Mouse (Mus musculus): ENCODE measurements around the gene Reps1. TPM values are rescaled to one million over a fixed set of nuclear protein-coding genes. Genes with fewer than 3 reads are reported as not detected.

Reps1 gene
- polyA plus RNA-seq, 1 experiment = 78.1 TPM

GRCm38 (mm10) chr10:18107471-18107870 lies 51.8 kb downstream of the Reps1 start:
- Histone ChIP-seq H3K27me3 (ENCODE audit: control insufficient read depth, insufficient read depth, low read length, poor library complexity, severe bottlenecking) (no peaks in the 10 kb centered on the region), H3K36me3 (ENCODE audit: control insufficient read depth, insufficient read depth, low read length, poor library complexity, severe bottlenecking) (peaks cover 2% of the 10 kb centered on the region; the same call in 1 of the 2 replicates), H3K9me3 (replicated peaks; ENCODE audit: control insufficient read depth, insufficient read depth, low read length, poor library complexity, severe bottlenecking) (no peaks in the 10 kb centered on the region), H3K27ac (ENCODE audit: insufficient read depth, low read length) (no peak overlapping the region), H3K4me1 (ENCODE audit: control insufficient read depth, insufficient read depth, low read length) (no peaks in the 10 kb centered on the region), H3K9ac (ENCODE audit: low read depth, poor library complexity, severe bottlenecking) (no peak overlapping the region), H3K4me3 (ENCODE audit: low read depth, low read length) (no peak overlapping the region)
- TF ChIP-seq CTCF (IDR thresholded peaks at IDR 0.05; ENCODE audit: low read depth, low read length) = peak; percentile 3
- no peak for TF ChIP-seq POLR2A (IDR thresholded peaks at IDR 0.05; ENCODE audit: insufficient read depth, low read length)
- no peak for TF ChIP-seq EP300 (IDR thresholded peaks at IDR 0.05; ENCODE audit: insufficient read depth, low read depth, low read length)

DNA sequence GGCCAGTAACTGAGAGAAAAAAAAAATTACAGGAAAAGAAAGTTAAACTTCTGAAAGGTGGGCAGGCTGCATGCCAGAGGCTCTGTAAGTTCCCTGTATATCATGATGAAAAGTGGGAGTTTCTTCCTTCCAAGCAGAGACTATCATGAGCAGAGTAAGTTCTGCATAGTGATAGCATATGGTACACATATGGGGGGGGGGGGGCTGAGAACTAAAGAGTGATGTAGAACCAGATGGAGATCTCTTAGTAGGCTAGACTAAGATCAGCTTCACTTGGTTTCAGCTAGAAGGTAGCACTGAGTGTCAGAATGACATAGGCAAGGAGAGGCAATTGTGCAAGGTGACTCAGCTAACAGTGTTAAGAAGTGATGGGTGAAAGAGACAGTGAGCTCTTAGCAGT lies 55.3 kb downstream of the Reps1 start:
- Histone ChIP-seq H3K4me1 (ENCODE audit: control insufficient read depth, insufficient read depth, low read length) (no peaks in the 10 kb centered on the region), H3K27me3 (ENCODE audit: control insufficient read depth, insufficient read depth, low read length, poor library complexity, severe bottlenecking) (no peaks in the 10 kb centered on the region), H3K9ac (ENCODE audit: low read depth, poor library complexity, severe bottlenecking) (no peak overlapping the region), H3K9me3 (replicated peaks; ENCODE audit: control insufficient read depth, insufficient read depth, low read length, poor library complexity, severe bottlenecking) (no peaks in the 10 kb centered on the region), H3K27ac (ENCODE audit: insufficient read depth, low read length) (no peak overlapping the region), H3K4me3 (ENCODE audit: low read depth, low read length) (no peak overlapping the region), H3K36me3 (ENCODE audit: control insufficient read depth, insufficient read depth, low read length, poor library complexity, severe bottlenecking) (peaks cover 3% of the 10 kb centered on the region)
- no peak for TF ChIP-seq EP300 (IDR thresholded peaks at IDR 0.05; ENCODE audit: insufficient read depth, low read depth, low read length)
- TF ChIP-seq POLR2A (IDR thresholded peaks at IDR 0.05; ENCODE audit: insufficient read depth, low read length) = no peak
- TF ChIP-seq CTCF (IDR thresholded peaks at IDR 0.05; ENCODE audit: low read depth, low read length) = no peak

DNA sequence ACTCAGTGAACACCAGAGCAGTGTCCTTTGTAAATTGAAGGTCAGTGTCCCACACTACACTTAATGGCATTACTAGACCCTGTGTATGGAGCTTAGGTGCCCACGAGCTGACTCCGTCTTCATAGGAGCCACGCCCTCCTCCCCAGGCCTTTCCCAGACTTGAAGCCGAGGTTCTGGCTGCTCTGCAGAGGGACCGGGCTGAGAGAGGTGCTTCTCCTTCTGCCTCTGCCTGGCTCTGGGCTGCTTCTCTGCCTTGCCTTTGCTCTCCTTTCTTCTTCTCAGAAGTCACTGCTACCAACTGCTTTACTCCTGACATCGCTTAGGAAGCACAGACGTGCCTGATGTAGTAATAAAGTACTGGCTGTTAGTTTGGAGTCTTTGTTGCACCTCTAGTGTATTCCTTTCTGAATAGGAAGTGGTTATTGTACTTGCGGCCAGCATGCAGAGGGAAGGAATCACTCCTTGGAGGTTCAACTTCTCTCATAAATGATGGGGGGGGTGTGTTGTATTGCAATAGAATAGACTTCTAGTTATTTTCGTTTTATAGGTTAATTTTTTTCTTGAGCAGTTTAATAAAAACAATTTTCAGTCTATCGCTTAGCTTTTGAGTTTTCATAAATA lies 57.9 kb downstream of the Reps1 start:
- Histone ChIP-seq H3K4me3 (ENCODE audit: low read depth, low read length) (no peak overlapping the region), H3K27ac (ENCODE audit: insufficient read depth, low read length) (no peak overlapping the region), H3K9me3 (replicated peaks; ENCODE audit: control insufficient read depth, insufficient read depth, low read length, poor library complexity, severe bottlenecking) (no peaks in the 10 kb centered on the region), H3K36me3 (ENCODE audit: control insufficient read depth, insufficient read depth, low read length, poor library complexity, severe bottlenecking) (peaks cover 6% of the 10 kb centered on the region), H3K27me3 (ENCODE audit: control insufficient read depth, insufficient read depth, low read length, poor library complexity, severe bottlenecking) (no peaks in the 10 kb centered on the region), H3K9ac (ENCODE audit: low read depth, poor library complexity, severe bottlenecking) (no peak overlapping the region), H3K4me1 (ENCODE audit: control insufficient read depth, insufficient read depth, low read length) (no peaks in the 10 kb centered on the region)
- TF ChIP-seq POLR2A (IDR thresholded peaks at IDR 0.05; ENCODE audit: insufficient read depth, low read length) (no peak), CTCF (IDR thresholded peaks at IDR 0.05; ENCODE audit: low read depth, low read length) (no peak), EP300 (IDR thresholded peaks at IDR 0.05; ENCODE audit: insufficient read depth, low read depth, low read length) (no peak)

DNA sequence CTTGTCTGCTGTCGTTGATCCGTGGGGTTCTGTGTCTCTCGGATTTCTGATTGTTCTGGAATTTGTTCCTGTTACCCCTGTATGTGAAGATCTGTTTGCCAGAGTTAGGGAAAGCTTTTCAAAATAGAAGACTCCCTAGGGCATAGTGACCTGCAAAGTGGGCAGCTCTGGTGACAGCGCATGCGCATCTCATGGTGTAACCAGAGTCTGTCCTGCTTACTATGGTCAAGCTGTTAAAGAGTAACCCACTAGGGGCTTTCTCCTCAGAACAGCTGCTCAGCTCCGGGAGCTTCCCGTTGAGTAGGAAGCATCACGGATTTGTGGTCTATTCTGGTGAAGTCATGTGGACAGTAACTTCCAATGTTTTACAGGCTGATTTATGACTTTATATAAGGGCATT lies 62.7 kb downstream of the Reps1 start:
- peaks cover 25% of the 10 kb centered on the region for H3K36me3 ChIP-seq (ENCODE audit: control insufficient read depth, insufficient read depth, low read length, poor library complexity, severe bottlenecking)
- no peak for TF ChIP-seq CTCF (IDR thresholded peaks at IDR 0.05; ENCODE audit: low read depth, low read length)
- TF ChIP-seq EP300 (IDR thresholded peaks at IDR 0.05; ENCODE audit: insufficient read depth, low read depth, low read length) = no peak
- no peak for TF ChIP-seq POLR2A (IDR thresholded peaks at IDR 0.05; ENCODE audit: insufficient read depth, low read length)
- no peak overlapping the region for H3K27ac ChIP-seq (ENCODE audit: insufficient read depth, low read length)
- no peak overlapping the region for H3K9ac ChIP-seq (ENCODE audit: low read depth, poor library complexity, severe bottlenecking)
- no peak overlapping the region for H3K4me3 ChIP-seq (ENCODE audit: low read depth, low read length)
- H3K9me3 ChIP-seq (replicated peaks; ENCODE audit: control insufficient read depth, insufficient read depth, low read length, poor library complexity, severe bottlenecking) = no peaks in the 10 kb centered on the region
- no peaks in the 10 kb centered on the region for H3K4me1 ChIP-seq (ENCODE audit: control insufficient read depth, insufficient read depth, low read length)
- no peaks in the 10 kb centered on the region for H3K27me3 ChIP-seq (ENCODE audit: control insufficient read depth, insufficient read depth, low read length, poor library complexity, severe bottlenecking)

DNA sequence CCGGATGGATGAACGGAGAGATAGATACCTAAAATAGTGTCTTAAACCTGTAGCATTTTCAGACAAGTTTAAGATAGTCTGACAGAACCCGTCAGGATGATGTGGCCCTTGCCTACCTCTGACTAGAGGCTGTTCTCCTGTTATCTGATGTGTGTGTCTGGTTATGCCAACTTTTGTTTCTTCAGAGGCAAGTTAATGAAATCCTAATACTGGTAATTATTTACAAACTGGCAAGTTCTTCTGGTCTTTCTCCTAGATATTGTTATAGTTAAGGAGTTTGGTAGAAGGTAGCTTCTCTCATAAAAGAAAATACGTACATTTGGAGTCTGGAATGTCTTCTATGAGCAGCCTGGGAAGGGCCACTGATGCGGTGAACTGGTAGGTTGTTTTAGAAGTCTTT lies 74.6 kb downstream of the Reps1 start:
- Histone ChIP-seq H3K27me3 (ENCODE audit: control insufficient read depth, insufficient read depth, low read length, poor library complexity, severe bottlenecking) (no peaks in the 10 kb centered on the region), H3K4me1 (ENCODE audit: control insufficient read depth, insufficient read depth, low read length) (no peaks in the 10 kb centered on the region), H3K27ac (ENCODE audit: insufficient read depth, low read length) (no peak overlapping the region), H3K4me3 (ENCODE audit: low read depth, low read length) (no peak overlapping the region), H3K9me3 (replicated peaks; ENCODE audit: control insufficient read depth, insufficient read depth, low read length, poor library complexity, severe bottlenecking) (no peaks in the 10 kb centered on the region), H3K36me3 (ENCODE audit: control insufficient read depth, insufficient read depth, low read length, poor library complexity, severe bottlenecking) (no peaks in the 10 kb centered on the region; the same call in 1 of the 2 replicates), H3K9ac (ENCODE audit: low read depth, poor library complexity, severe bottlenecking) (no peak overlapping the region)
- TF ChIP-seq POLR2A (IDR thresholded peaks at IDR 0.05; ENCODE audit: insufficient read depth, low read length) = no peak
- no peak for TF ChIP-seq EP300 (IDR thresholded peaks at IDR 0.05; ENCODE audit: insufficient read depth, low read depth, low read length)
- no peak for TF ChIP-seq CTCF (IDR thresholded peaks at IDR 0.05; ENCODE audit: low read depth, low read length)

Data from ES-Bruce4 (cell line).